Mouse (Mus musculus) heart, embryonic 12.5 days (tissue): ENCODE measurements around the gene Mpp2. TPM values are rescaled to one million over a fixed set of nuclear protein-coding genes. Genes with fewer than 3 reads are reported as not detected.
A peak's percentile ranks its signal among the peaks of the same experiment; 100 is the strongest.

Source experiments
- ATAC-seq: fragments of 200-750 bp; cut with Nextera tagmentation; 2 replicates; pipeline ENCODE4 v1.8.0; 2017; ENCODE audit warnings: moderate TSS enrichment, moderate library complexity; ENCODE audit not compliant: insufficient number of reproducible peaks, low FRiP score
- H3K27ac ChIP-seq: fragments of 300-500 bp; sonication (generic); 2 replicates; pipeline ENCODE4 v1.5.1; 2016; ENCODE audit warnings: mild to moderate bottlenecking, moderate library complexity; ENCODE audit not compliant: poor library complexity, severe bottlenecking
- H3K27me3 ChIP-seq: fragments of 300-500 bp; sonication (generic); replicated peaks from 2 replicates; pipeline ENCODE4 v1.6.1; 2016; ENCODE audit warnings: mild to moderate bottlenecking, moderate library complexity
- H3K36me3 ChIP-seq: fragments of 300-500 bp; sonication (generic); 2 replicates; pipeline ENCODE4 v1.6.1; 2016; ENCODE audit warnings: mild to moderate bottlenecking, moderate library complexity
- H3K4me1 ChIP-seq: fragments of 300-500 bp; sonication (generic); replicated peaks from 2 replicates; pipeline ENCODE4 v1.6.1; 2016; ENCODE audit warnings: mild to moderate bottlenecking
- H3K4me2 ChIP-seq: fragments of 300-500 bp; sonication (generic); 2 replicates; pipeline ENCODE4 v1.6.1; 2016; ENCODE audit warnings: mild to moderate bottlenecking, moderate library complexity
- H3K4me3 ChIP-seq: fragments of 300-500 bp; sonication (generic); 2 replicates; pipeline ENCODE4 v1.5.1; 2016; ENCODE audit warnings: mild to moderate bottlenecking
- H3K9ac ChIP-seq: fragments of 300-500 bp; sonication (generic); 2 replicates; pipeline ENCODE4 v1.6.1; 2016; ENCODE audit warnings: mild to moderate bottlenecking, moderate library complexity
- H3K9me3 ChIP-seq: fragments of 300-500 bp; sonication (generic); replicated peaks from 2 replicates; pipeline ENCODE4 v1.6.1; 2016; ENCODE audit warnings: mild to moderate bottlenecking, moderate library complexity
- WGBS: fragments of 180-500 bp; shearing (Covaris S2); methylation state at CpG from one replicate; pipeline ENCODE4 v1.1.7; 2016; 5-methylcytosine and 5-hydroxymethylcytosine counted together
- polyA plus RNA-seq: library from polyadenylated mRNA; unstranded; fragments of >200 nt; fragmentation: Nextera tagmentation; extraction: Ambion mirVana; gene quantifications from 2 replicates; pipeline ENCODE4 v1.2.1, GENCODE M21; 2016

Gene Mpp2
- polyA plus RNA-seq, 1 experiment from 2014 or later, result 15.4 TPM

GRCm38 (mm10) chr11:102008954-102009637 lies 79.2 kb downstream of the Mpp2 start:
- peak; percentile 64 for ATAC-seq
- peaks cover 4% of the 10 kb centered on the region; the same call in 1 of the 2 replicates for H3K36me3 ChIP-seq
- H3K27ac ChIP-seq, result 0 out of 2 replicates have a peak overlapping the region, but pooled peaks have one; percentile 2
- no peak overlapping the region for H3K4me3 ChIP-seq
- WGBS, result 61% methylated on average over 15 of the region's 15 CpGs
- no peak overlapping the region for H3K9ac ChIP-seq
- no peaks in the 10 kb centered on the region; the same call in 1 of the 2 replicates for H3K4me1 ChIP-seq
- H3K27me3 ChIP-seq, result no peaks in the 10 kb centered on the region
- H3K9me3 ChIP-seq, result 0 out of 2 replicates have a peak, but pooled peaks cover 4% of the 10 kb centered on the region
- H3K4me2 ChIP-seq, result no peak overlapping the region

- Histone ChIP-seq H3K27me3 (no peaks in the 10 kb centered on the region), H3K9ac (no peak overlapping the region), H3K9me3 (0 out of 2 replicates have a peak, but pooled peaks cover 4% of the 10 kb centered on the region), H3K4me3 (no peak overlapping the region), H3K4me2 (no peak overlapping the region), H3K27ac (0 out of 2 replicates have a peak overlapping the region, but pooled peaks have one; percentile 7), H3K4me1 (no peaks in the 10 kb centered on the region; the same call in 1 of the 2 replicates), H3K36me3 (peaks cover 6% of the 10 kb centered on the region; the same call in 1 of the 2 replicates)
- WGBS, result 85% methylated on average over 8 of the region's 8 CpGs
- no peak for ATAC-seq
These were observed 79.9 kb downstream of the Mpp2 start for GRCm38 (mm10) chr11:102008372-102008771.

Other genes starting within 250 kb of the Mpp2 start
- 22.7 and 24.1 TPM in 2 replicates for gene Meox1, start 194.1 kb downstream of the Mpp2 start, polyA plus RNA-seq
- gene Sost, start 121.5 kb downstream of the Mpp2 start, polyA plus RNA-seq, result 0.77 and 1.6 TPM in 2 replicates
- not detected in 2 replicates for gene Cfap97d1, start 104.2 kb downstream of the Mpp2 start, polyA plus RNA-seq
- 53.7 and 54.9 TPM in 2 replicates for gene Dusp3, start 101.5 kb downstream of the Mpp2 start, polyA plus RNA-seq
- 4.1 and 4.5 TPM in 2 replicates for gene Mpp3, start 60.1 kb downstream of the Mpp2 start, polyA plus RNA-seq
- gene Cd300lg, start 47.0 kb downstream of the Mpp2 start, polyA plus RNA-seq, result 1.6 and 1.9 TPM in 2 replicates
- gene Ppy, start 12.8 kb upstream of the Mpp2 start, polyA plus RNA-seq, result not detected in 2 replicates
- gene Pyy, start 19.3 kb upstream of the Mpp2 start, polyA plus RNA-seq, result not detected in 2 replicates
- gene Nags, start 57.0 kb upstream of the Mpp2 start, polyA plus RNA-seq, result 0.11 TPM in 1 of 2 replicates, not detected in the other
- 36.8 and 37.6 TPM in 2 replicates for gene Tmem101, start 67.9 kb upstream of the Mpp2 start, polyA plus RNA-seq
- 90.9 and 94.3 TPM in 2 replicates for gene Lsm12, start 96.8 kb upstream of the Mpp2 start, polyA plus RNA-seq
- gene G6pc3, start 101.1 kb upstream of the Mpp2 start, polyA plus RNA-seq, result 27.1 and 28.0 TPM in 2 replicates
- gene Hdac5, start 141.7 kb upstream of the Mpp2 start, polyA plus RNA-seq, result 92.2 and 95.9 TPM in 2 replicates
- gene BC030867, start 160.4 kb upstream of the Mpp2 start, polyA plus RNA-seq, result 14.0 and 14.3 TPM in 2 replicates
- 0.06 and 0.13 TPM in 2 replicates for gene Asb16, start 180.2 kb upstream of the Mpp2 start, polyA plus RNA-seq
- gene Tmub2, start 196.4 kb upstream of the Mpp2 start, polyA plus RNA-seq, result 35.7 and 38.9 TPM in 2 replicates
- 10.9 and 11.8 TPM in 2 replicates for gene Atxn7l3, start 208.1 kb upstream of the Mpp2 start, polyA plus RNA-seq
- gene Ubtf, start 231.2 kb upstream of the Mpp2 start, polyA plus RNA-seq, result 65.4 and 68.6 TPM in 2 replicates